8 mouse cellular contexts compared by ENCODE assay signal in genomic region chr4:45407703-45408334, GRCm38 (mm10). TPM values are rescaled to one million over a fixed set of nuclear protein-coding genes. Genes with fewer than 3 reads are reported as not detected.
DNase-seq lines count a peak whose midpoint lies in the region; ATAC-seq and TF ChIP-seq lines count a peak whose summit lies in the region.

No protein-coding gene starts in this region.

- DNase-seq in lung, embryonic 14.5 days, result peak; percentile 46
- DNase-seq in lung, postnatal 25 days (ENCODE audit: low spot score), result no peak
- peak; percentile 73 to 81 for DNase-seq in kidney, postnatal 25 days
- no peak for DNase-seq in frontal cortex, postnatal 25 days (ENCODE audit: low spot score in 2 of 2)
- DNase-seq in gastrocnemius, adult 8-10 months (ENCODE audit: low spot score in 2 of 2), result no peak

- no peaks in the 10 kb centered on the region for H3K9me3 ChIP-seq in lung, embryonic 14.5 days (ENCODE audit: low read depth, low read length)
- H3K9me3 ChIP-seq in forebrain, embryonic 15.5 days, result no peaks in the 10 kb centered on the region

- no peak for ATAC-seq in lung, embryonic 14.5 days (ENCODE audit: insufficient read depth)
- no peak for ATAC-seq in forebrain, embryonic 15.5 days (replicated peaks)

- H3ac ChIP-seq in myocyte (ENCODE audit: control insufficient read depth, insufficient read length), result peak overlapping the region; percentile 29

- peak overlapping the region; percentile 98 for H3K4me3 ChIP-seq in lung, embryonic 14.5 days (ENCODE audit: low read depth, low read length)
- H3K4me3 ChIP-seq in bone marrow, adult 2 months (replicated peaks; ENCODE audit: control insufficient read depth, low read depth, low read length), result peak overlapping the region; percentile 85
- H3K4me3 ChIP-seq in forebrain, embryonic 15.5 days, result peak overlapping the region; percentile 99
- H3K4me3 ChIP-seq in myocyte, result peak overlapping the region; percentile 56

- peaks cover 35% of the 10 kb centered on the region for H3K79me2 ChIP-seq in myocyte (ENCODE audit: control insufficient read depth, insufficient read depth)

- H3K4me1 ChIP-seq in lung, embryonic 14.5 days (ENCODE audit: insufficient read depth), result peaks cover 9% of the 10 kb centered on the region
- H3K4me1 ChIP-seq in bone marrow, adult 2 months (ENCODE audit: control insufficient read depth, insufficient read depth, low read length), result peaks cover 4% of the 10 kb centered on the region
- H3K4me1 ChIP-seq in forebrain, embryonic 15.5 days, result peaks cover 40% of the 10 kb centered on the region

- under 1% methylated on average over 19 of the region's 19 CpGs for WGBS in lung, embryonic 14.5 days
- under 1% methylated on average over 19 of the region's 19 CpGs for WGBS in bone marrow, adult 2 months
- WGBS in forebrain, embryonic 15.5 days, result under 1% methylated on average over 19 of the region's 19 CpGs

- TF ChIP-seq POLR2A in bone marrow, adult 2 months (IDR thresholded peaks at IDR 0.05; ENCODE audit: borderline replicate concordance, control insufficient read depth, low read depth, low read length), result no peak
- no peak for TF ChIP-seq POLR2A in myocyte (IDR thresholded peaks at IDR 0.05; ENCODE audit: insufficient read length, low read depth)

- peak overlapping the region; percentile 95 for H3K9ac ChIP-seq in lung, embryonic 14.5 days
- peak overlapping the region; percentile 99 for H3K9ac ChIP-seq in forebrain, embryonic 15.5 days (replicated peaks)

- H3K27ac ChIP-seq in lung, embryonic 14.5 days (ENCODE audit: low read depth), result peak overlapping the region; percentile 93
- H3K27ac ChIP-seq in bone marrow, adult 2 months (ENCODE audit: control insufficient read depth, insufficient read depth, low read depth, low read length, poor library complexity), result peak overlapping the region; percentile 86
- peak overlapping the region; percentile 94 for H3K27ac ChIP-seq in forebrain, embryonic 15.5 days (replicated peaks)

- H3K36me3 ChIP-seq in lung, embryonic 14.5 days (ENCODE audit: insufficient read depth), result peaks cover 27% of the 10 kb centered on the region
- peaks cover 17% of the 10 kb centered on the region for H3K36me3 ChIP-seq in forebrain, embryonic 15.5 days
- H3K36me3 ChIP-seq in myocyte (ENCODE audit: control insufficient read depth, insufficient read depth), result peaks cover 8% of the 10 kb centered on the region

- TF ChIP-seq CTCF in lung, embryonic 14.5 days (IDR thresholded peaks at IDR 0.05; ENCODE audit: low read depth), result no peak
- TF ChIP-seq CTCF in bone marrow, adult 2 months (IDR thresholded peaks at IDR 0.05; ENCODE audit: control insufficient read depth, insufficient read depth, low read length), result no peak

- no peaks in the 10 kb centered on the region for H3K27me3 ChIP-seq in lung, embryonic 14.5 days (ENCODE audit: insufficient read depth, low read length)
- no peaks in the 10 kb centered on the region for H3K27me3 ChIP-seq in forebrain, embryonic 15.5 days
- H3K27me3 ChIP-seq in myocyte (ENCODE audit: control insufficient read depth, insufficient read depth, insufficient read length), result no peaks in the 10 kb centered on the region

- peak overlapping the region; percentile 93 for H3K4me2 ChIP-seq in lung, embryonic 14.5 days
- peak overlapping the region; percentile 63 for H3K4me2 ChIP-seq in forebrain, embryonic 15.5 days (replicated peaks)
- peak overlapping the region; percentile 90 for H3K4me2 ChIP-seq in myocyte (ENCODE audit: low read depth)

TF ChIP-seq in myocyte, 11 proteins besides CTCF, POLR2A, EP300 and RAD21:
- TF ChIP-seq REST (IDR thresholded peaks at IDR 0.05; ENCODE audit: insufficient read depth, insufficient read length) (no peak), MYOD1 (IDR thresholded peaks at IDR 0.05; ENCODE audit: control insufficient read depth in 1 of 3, insufficient read length in 2 of 3, low read depth in 2 of 3) (peak in 1 of 3 experiments; percentile 15)

RNA-seq across cellular contexts. Expression of gene Slc25a51, which starts 0.7 kb away (rescaled TPM):
- 69.0 and 70.1 TPM in 2 replicates for polyA plus RNA-seq in lung, embryonic 14.5 days (2014; fragmentation: Nextera tagmentation; extraction: Ambion mirVana)
- polyA plus RNA-seq in bone marrow, adult 2 months (2011; ENCODE audit: insufficient read depth, insufficient read length, low replicate concordance, missing spikeins), result 97.1 and 115 TPM in 2 replicates
- 86.1 and 87.3 TPM in 2 replicates for polyA plus RNA-seq in forebrain, embryonic 15.5 days (2015; fragmentation: Nextera tagmentation; extraction: Ambion mirVana)
- 39.9 TPM for polyA plus RNA-seq in myocyte (2012; fragmentation: generic; extraction: Trizol)
- total RNA-seq in gastrocnemius, adult 8-10 months (2022), result 100 to 1,000 TPM in 2 of 4 experiments, 10 to 100 TPM in 2; 95.3 to 112 (median 98.9) TPM

Comparison
In these comparisons a context has a peak if more than half of its experiments do, and no peak if none do; other contexts are left out.
1. DNase-seq: peak in lung, embryonic 14.5 days (single experiment) and kidney, postnatal 25 days (2 of 2); none in lung, postnatal 25 days (single experiment), frontal cortex, postnatal 25 days (0 of 2) and gastrocnemius, adult 8-10 months (0 of 2).
2. Peak in every context shown above with its lines, with median percentiles within 50 percentile points of each other: H3K27ac ChIP-seq, H3K4me2 ChIP-seq and H3K4me3 ChIP-seq.